Mouse (Mus musculus) cortical plate, adult 2 months (tissue): ENCODE results near the gene Man1c1. TPM values are rescaled to one million over a fixed set of nuclear protein-coding genes. Genes with fewer than 3 reads are reported as not detected.

Experiments
- H3K27ac ChIP-seq: fragments of 200-500 bp; 2 replicates; pipeline ENCODE4 v1.5.1; 2012; ENCODE audit warnings: low read length, control low read depth, inconsistent platforms; ENCODE audit not compliant: insufficient read depth
- H3K4me1 ChIP-seq: fragments of 200-500 bp; 2 replicates; pipeline ENCODE4 v1.6.1; 2011; ENCODE audit warnings: low read length; ENCODE audit not compliant: control insufficient read depth, insufficient read depth
- H3K4me3 ChIP-seq: fragments of 200-500 bp; 2 replicates; pipeline ENCODE4 v1.5.1; 2011; ENCODE audit warnings: mild to moderate bottlenecking, low read length, control low read depth; ENCODE audit not compliant: insufficient read depth
- CTCF ChIP-seq: fragments of 200-500 bp; IDR thresholded peaks from 2 replicates; pipeline ENCODE4 v1.5.1; 2011; ENCODE audit warnings: mild to moderate bottlenecking, control low read depth, low read length; ENCODE audit not compliant: insufficient read depth; ENCODE audit errors: extremely low read depth
- POLR2A ChIP-seq: fragments of 200-500 bp; IDR thresholded peaks from 2 replicates; pipeline ENCODE4 v1.6.1; 2011; ENCODE audit warnings: mild to moderate bottlenecking, low read length, control low read depth; ENCODE audit not compliant: insufficient read depth; ENCODE audit errors: extremely low read depth
- polyA plus RNA-seq: library from polyadenylated mRNA; depleted of rRNA; stranded (reverse); fragments of >200 nt; gene quantifications from 2 replicates; pipeline ENCODE4 v1.2.3, GENCODE M21; 2012

Gene Man1c1
- polyA plus RNA-seq, 1 experiment: 20.5 TPM

DNA sequence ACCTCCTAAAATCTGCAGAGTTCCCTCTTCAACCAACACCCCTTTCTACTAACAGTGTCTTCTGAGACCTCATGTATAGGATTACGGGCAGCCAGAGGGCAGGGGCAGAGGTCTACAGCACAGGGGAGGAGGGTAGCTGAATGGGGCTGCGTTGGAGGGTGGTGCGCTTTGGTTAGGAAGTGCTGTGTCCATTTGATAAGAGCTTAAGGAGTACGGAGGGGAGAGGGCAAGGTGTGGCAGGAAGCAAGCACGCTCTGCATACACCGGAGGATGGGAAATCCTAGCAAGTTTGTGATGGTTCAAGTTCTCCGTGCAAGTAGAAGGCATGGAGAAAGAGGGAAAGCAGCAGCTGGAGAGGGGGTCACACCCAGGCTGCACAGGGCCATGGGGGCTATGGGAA is 102.1 kb downstream of the Man1c1 start:
- Histone ChIP-seq H3K4me3 (no peak overlapping the region), H3K27ac (no peak overlapping the region), H3K4me1 (peaks cover 7% of the 10 kb centered on the region)
- TF ChIP-seq POLR2A (no peak), CTCF (no peak)

DNA sequence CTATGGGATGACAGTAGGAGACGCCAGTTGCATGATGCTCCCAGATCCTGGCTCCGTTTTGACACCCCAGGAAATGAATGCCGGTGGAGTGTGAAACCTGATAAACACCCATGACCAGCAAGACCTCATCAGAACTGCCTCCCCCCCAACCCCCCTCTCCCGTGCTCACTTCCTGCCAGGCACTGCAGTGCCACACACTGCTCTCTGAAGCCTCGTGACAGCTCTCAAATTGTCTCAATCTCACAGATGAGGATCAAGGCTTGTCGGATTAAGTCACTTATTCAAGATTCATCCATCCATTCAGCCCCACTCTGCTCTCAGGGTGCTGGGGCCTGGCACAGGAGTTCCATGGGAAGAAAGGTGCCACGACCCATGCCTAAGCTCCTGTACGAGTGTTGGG is 102.7 kb downstream of the Man1c1 start:
- TF ChIP-seq POLR2A (no peak), CTCF (no peak)
- Histone ChIP-seq H3K4me3 (no peak overlapping the region), H3K4me1 (peaks cover 7% of the 10 kb centered on the region), H3K27ac (peak overlapping the region; percentile 18; the same call in 1 of the 2 replicates)

DNA sequence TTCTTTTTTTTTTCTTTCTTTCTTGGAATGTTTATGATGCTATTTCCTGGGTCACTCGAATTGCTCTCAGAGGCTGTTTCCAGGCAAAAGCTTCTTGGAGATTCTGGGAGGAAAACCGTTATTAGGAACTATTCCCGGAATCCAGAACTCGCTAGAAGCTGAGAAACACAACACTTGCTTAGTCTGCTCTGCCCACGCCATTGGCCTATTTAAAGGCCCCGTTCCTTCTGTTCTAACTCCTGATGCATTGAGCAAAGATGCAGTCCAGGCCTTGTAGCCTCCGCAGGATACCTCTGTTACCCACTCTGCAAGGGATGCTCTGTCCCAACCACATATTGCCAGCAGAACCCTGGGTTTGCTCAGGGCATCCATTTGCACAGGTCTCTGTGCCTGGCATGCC is 103.3 kb downstream of the Man1c1 start:
- H3K4me1 ChIP-seq: peaks cover 7% of the 10 kb centered on the region
- TF ChIP-seq CTCF: no peak
- TF ChIP-seq POLR2A: no peak
- H3K27ac ChIP-seq: 0 out of 2 replicates have a peak overlapping the region, but pooled peaks have one; percentile 18
- H3K4me3 ChIP-seq: no peak overlapping the region

DNA sequence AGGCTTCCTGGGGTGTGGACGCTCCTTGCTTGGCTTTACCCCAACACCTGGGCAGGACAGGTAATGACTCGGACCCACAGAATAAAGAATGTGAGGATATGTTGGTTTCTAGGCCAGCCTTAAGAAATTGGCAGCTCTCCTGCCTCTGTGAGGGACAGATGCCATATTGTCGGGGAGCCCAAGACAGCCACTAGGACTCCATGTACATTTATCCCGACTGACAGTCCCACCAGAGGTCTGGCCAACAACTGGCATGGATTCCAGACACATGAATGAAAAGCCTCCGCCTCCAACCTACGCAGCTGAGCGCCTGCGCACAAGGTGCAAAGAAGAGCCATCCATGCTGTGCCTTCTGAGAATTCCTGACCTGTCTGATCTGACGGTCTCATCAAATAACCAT is 104.0 kb downstream of the Man1c1 start:
- TF ChIP-seq POLR2A (no peak), CTCF (no peak)
- Histone ChIP-seq H3K27ac (no peak overlapping the region), H3K4me1 (peaks cover 7% of the 10 kb centered on the region), H3K4me3 (no peak overlapping the region)

DNA sequence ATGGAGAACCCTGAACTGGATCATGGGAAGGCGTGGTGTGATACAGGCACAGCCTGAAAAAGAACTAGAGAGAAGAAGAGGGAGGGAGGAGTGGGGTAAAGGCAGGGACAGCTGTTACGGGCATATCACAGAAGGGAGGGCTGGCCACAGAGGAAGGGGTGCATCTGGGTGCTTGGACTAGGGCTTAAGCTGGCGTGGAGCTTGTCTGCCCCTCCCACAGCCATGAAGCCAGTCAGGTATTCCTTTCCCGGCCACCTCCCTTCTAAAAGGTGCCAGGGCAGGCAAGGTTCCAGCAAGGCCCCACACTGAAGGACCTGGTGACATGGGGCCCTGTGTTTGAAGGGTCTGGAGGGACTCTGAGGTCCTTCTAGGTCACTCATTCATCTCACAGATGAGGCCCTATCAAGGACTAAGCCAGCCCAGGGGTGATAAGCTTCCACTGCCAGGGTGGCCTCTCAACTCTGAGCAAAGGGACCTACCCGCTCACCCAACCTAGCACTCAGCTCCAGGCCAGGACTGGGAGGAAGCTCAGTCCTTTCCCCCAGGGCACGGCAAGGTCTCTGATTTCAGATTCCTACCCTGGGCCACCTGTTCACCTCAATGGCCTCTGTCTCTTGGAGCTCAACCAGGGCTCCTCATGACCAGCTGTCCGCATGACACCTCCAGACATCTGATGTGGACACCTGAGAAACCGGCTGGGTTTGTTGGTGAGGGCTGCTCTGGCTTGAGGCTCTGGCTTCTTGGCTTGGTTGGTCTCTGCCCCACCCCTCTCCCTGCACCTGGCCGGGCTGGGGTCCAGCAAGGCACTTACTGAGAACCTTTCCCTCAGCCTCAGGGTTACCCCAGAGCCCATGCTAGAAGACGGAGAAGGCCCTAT is 107.0 kb downstream of the Man1c1 start:
- Histone ChIP-seq H3K4me3 (no peak overlapping the region), H3K27ac (no peak overlapping the region), H3K4me1 (peaks cover 7% of the 10 kb centered on the region)
- TF ChIP-seq POLR2A: no peak

DNA sequence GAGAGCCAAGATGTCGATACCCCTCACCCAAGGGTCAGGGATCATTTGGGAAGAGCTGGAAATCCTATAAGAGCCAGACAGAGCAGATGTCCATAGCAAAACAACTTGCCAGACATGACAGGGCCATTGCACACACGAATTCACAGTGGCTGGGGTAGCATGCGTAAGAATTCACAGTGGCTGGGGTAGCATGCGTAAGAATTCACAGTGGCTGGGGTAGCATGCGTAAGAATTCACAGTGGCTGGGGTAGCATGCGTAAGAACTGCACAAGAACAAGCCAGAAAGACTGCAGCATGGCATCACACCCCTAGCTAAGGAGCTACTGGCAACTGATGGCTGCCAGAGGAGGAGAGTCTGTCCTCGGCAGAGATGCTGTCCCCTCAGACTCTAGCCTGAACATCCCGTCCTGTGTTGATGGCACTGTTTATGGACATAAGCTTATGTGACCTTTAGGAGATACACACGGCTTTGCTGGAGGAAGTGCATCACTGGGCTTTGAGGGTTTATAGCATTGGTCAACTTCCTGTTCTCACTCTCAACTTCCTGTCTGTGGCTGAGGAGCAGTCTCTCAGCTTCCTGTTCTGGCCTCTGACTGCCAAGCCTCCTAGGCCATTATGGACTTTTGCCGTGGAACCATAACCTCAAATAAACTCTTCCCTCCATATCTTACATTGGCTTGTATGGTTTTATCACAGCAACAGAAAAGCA is 109.2 kb downstream of the Man1c1 start:
- Histone ChIP-seq H3K27ac (no peak overlapping the region), H3K4me1 (no peaks in the 10 kb centered on the region), H3K4me3 (no peak overlapping the region)
- TF ChIP-seq CTCF (no peak), POLR2A (no peak)

DNA sequence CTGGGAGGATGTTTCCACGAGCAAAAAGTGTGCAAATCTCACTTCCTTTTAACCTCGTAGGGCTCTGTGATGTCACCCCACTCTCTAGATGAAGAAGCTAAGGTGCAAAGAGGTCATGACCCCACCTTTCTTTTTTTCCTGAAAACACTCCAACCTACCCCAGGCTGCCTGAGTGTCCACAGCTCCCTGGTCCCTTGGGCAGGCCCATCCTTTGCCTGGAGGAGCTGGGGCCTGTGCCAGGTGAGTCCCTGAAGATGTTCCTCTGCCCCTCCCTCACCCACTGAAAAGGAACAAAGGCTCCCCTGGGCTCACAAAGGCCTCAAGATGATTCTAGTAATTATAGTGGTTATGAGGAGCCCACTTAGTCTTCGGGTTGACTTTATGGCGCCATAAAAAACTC is 111.6 kb downstream of the Man1c1 start:
- Histone ChIP-seq H3K4me3 (no peak overlapping the region), H3K4me1 (no peaks in the 10 kb centered on the region), H3K27ac (no peak overlapping the region)
- no peak for TF ChIP-seq POLR2A
- no peak for TF ChIP-seq CTCF

DNA sequence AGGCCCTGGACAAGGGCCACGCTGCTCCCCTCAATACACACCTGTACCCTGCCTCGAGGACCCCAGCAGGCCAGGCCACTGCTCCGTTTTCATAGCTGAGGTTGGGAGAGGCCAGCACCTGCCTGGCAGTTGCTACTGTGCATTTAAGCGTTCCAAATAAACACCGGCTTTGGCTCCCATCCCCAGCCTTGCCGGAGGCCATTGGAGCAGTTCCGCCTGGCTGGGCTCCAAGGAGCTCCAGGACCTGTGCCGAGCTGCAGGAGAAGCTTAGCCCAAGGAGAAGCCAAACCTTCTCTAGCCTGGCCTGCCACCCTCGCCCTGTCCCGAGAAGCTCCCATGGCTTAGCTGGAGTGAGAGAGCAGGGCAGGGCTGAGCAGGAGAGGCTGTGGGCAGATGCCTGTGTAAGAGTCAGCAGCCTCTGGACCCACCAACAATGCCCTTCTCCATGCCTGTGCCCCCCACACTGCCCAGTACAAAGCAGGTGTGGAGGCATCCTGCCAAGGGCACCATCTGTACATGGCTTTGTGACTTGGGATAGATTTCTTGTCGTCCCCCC is 112.5 kb downstream of the Man1c1 start:
- no peak for TF ChIP-seq POLR2A
- no peak for TF ChIP-seq CTCF
- Histone ChIP-seq H3K4me1 (no peaks in the 10 kb centered on the region), H3K4me3 (no peak overlapping the region), H3K27ac (no peak overlapping the region)

DNA sequence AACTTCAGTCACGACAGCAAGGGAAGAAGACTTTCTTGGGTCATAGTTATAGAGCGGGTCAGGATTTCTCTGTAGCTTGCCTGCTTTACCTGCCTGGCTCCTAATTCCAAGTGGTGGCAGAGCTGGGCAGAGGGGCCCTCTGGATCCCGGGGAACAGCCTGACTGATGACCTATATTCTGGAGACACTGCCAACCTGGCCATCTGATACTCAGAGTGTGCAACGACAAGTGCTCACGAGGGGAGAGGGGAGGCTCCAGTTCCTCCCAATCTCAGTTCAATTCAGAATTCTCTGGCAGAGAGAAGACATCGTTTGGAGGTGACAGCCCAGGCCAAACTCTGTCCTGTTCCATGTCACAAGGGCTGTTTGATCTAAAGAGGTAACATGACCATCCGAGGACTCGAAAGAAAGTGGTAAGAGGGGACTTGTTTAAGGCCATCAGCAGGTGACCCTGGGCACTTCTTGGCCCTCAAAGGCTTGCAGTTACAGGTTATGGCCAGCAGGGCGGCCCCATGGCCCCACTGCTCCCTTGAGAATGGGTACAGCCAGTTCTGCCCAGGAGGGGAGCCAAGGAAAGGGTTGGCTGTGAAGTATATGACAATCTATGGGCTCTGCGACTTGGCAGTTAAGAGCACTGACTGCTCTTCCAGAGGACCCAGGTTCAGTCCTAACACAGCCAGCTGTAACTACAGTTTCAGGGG is 113.7 kb downstream of the Man1c1 start:
- H3K4me1 ChIP-seq: peaks cover 2% of the 10 kb centered on the region; the same call in 1 of the 2 replicates
- H3K27ac ChIP-seq: no peak overlapping the region
- H3K4me3 ChIP-seq: no peak overlapping the region
- peak; percentile 43 for TF ChIP-seq CTCF
- no peak for TF ChIP-seq POLR2A

DNA sequence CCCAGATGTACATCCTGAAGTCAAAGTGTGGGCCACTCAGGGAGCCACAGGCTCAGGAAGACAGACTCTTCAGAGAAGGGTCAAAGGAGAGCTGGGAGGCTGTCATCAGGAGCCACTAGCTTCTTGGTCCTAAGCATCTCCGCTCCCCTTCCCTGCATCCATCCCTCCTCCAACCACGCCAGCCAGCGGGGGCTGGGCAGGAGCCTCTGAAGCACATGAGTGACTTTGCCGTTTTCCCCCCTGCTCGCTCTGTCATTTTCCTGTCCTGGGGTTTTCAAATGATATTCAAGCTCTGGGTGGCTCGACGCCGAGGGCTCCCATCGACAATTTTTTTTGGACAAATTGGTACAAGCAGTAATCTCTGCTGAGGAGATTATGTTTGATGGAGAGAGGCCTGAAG is 114.3 kb downstream of the Man1c1 start:
- Histone ChIP-seq H3K27ac (no peak overlapping the region), H3K4me1 (peaks cover 2% of the 10 kb centered on the region; the same call in 1 of the 2 replicates), H3K4me3 (no peak overlapping the region)
- TF ChIP-seq POLR2A (no peak), CTCF (no peak)
